Mouse (Mus musculus) hindbrain, embryonic 16.5 days (tissue): Measurements from ENCODE around the gene Olfr149. TPM values are rescaled to one million over a fixed set of nuclear protein-coding genes. Genes with fewer than 3 reads are reported as not detected.
A peak's percentile ranks its signal among the peaks of the same experiment; 100 is the strongest.

ENCODE experiments used
- ATAC-seq: fragments of 200-750 bp; cut with Nextera tagmentation; 2 replicates; pipeline ENCODE4 v1.8.0; 2017; ENCODE audit warnings: moderate TSS enrichment, moderate library complexity
- H3K27ac ChIP-seq: fragments of 300-500 bp; sonication (generic); 2 replicates; pipeline ENCODE4 v1.5.1; 2014; ENCODE audit warnings: low read depth, mild to moderate bottlenecking, control low read depth, low read length, moderate library complexity
- H3K27me3 ChIP-seq: fragments of 300-500 bp; sonication (generic); replicated peaks from 2 replicates; pipeline ENCODE4 v1.6.1; 2014; ENCODE audit warnings: low read length; ENCODE audit not compliant: control insufficient read depth, insufficient read depth
- H3K36me3 ChIP-seq: fragments of 300-500 bp; sonication (generic); 2 replicates; pipeline ENCODE4 v1.6.1; 2014; ENCODE audit warnings: mild to moderate bottlenecking, low read length, moderate library complexity, mixed read lengths; ENCODE audit not compliant: control insufficient read depth, insufficient read depth
- H3K4me1 ChIP-seq: fragments of 300-500 bp; sonication (generic); 2 replicates; pipeline ENCODE4 v1.6.1; 2014; ENCODE audit warnings: low read depth, low read length; ENCODE audit not compliant: control insufficient read depth, insufficient read depth
- H3K4me2 ChIP-seq: fragments of 300-500 bp; sonication (generic); 2 replicates; pipeline ENCODE4 v1.6.1; 2014; ENCODE audit warnings: mild to moderate bottlenecking, low read length, control low read depth, moderate library complexity
- H3K4me3 ChIP-seq: fragments of 300-500 bp; sonication (generic); 2 replicates; pipeline ENCODE4 v1.5.1; 2014; ENCODE audit warnings: mild to moderate bottlenecking, low read length, control low read depth, moderate library complexity
- H3K9ac ChIP-seq: fragments of 300-500 bp; sonication (generic); 2 replicates; pipeline ENCODE4 v1.6.1; 2014; ENCODE audit warnings: low read depth, mild to moderate bottlenecking, control low read depth, low read length, moderate library complexity
- H3K9me3 ChIP-seq: fragments of 300-500 bp; sonication (generic); 2 replicates; pipeline ENCODE4 v1.6.1; 2014; ENCODE audit warnings: mild to moderate bottlenecking, low read length, moderate library complexity; ENCODE audit not compliant: control insufficient read depth
- WGBS: fragments of 180-500 bp; shearing (Covaris S2); extraction: QIAGEN DNeasy Blood & Tissue Kit; methylation state at CpG from one replicate; pipeline ENCODE4 v1.1.7; 2014; 5-methylcytosine and 5-hydroxymethylcytosine counted together
- polyA plus RNA-seq: library from polyadenylated mRNA; unstranded; fragments of >200 nt; fragmentation: Nextera tagmentation; extraction: Ambion mirVana; gene quantifications from 2 replicates; pipeline ENCODE4 v1.2.1, GENCODE M21; 2015

Gene Olfr149
- polyA plus RNA-seq, 1 experiment from 2014 or later = not detected

DNA sequence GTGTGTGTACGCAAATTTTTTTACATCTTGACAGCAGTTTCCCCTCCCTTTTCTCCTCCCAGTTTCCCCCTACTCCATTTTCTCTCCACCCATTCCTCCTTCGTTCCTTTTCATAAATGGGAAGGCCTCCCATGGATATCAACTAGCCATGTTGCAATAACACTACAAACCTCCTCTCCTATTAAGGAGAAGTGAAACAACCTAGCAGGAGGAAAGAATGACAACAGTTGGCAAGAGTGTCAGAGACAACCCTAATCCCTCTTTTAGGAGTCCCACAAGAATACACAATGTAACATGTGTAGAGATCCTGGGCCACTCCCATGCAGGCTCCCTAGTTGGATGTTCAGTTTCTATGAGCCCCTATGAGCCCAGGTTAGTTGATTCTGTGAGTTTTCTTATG, 32.1 kb downstream of the Olfr149 start:
- Histone ChIP-seq H3K27me3 (no peaks in the 10 kb centered on the region), H3K9ac (no peak overlapping the region), H3K4me3 (no peak overlapping the region), H3K9me3 (no peaks in the 10 kb centered on the region), H3K36me3 (no peaks in the 10 kb centered on the region), H3K27ac (no peak overlapping the region), H3K4me2 (no peak overlapping the region), H3K4me1 (no peaks in the 10 kb centered on the region)
- WGBS = 73% methylated on average over 2 of the region's 2 CpGs
- ATAC-seq = no peak

DNA sequence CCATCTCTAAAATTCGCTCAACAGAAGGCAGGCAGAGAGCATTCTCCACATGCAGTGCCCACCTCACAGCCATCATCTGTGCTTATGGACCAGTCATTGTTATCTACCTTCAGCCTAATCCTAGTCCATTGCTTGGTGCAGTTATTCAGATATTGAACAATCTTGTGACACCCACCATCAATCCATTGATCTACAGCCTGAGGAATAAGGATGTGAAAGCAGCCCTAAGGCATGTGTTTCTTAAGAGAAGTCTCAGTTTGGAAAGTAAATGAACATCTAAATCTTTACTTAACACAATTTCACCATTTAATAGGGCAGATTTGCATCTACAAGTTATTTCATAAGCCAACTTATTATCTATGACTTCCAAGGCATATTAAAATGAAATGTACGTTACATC, 37.2 kb downstream of the Olfr149 start:
- WGBS = 79% methylated on average over 2 of the region's 2 CpGs
- Histone ChIP-seq H3K4me1 (no peaks in the 10 kb centered on the region), H3K27me3 (no peaks in the 10 kb centered on the region), H3K36me3 (no peaks in the 10 kb centered on the region), H3K9ac (no peak overlapping the region), H3K4me2 (no peak overlapping the region), H3K4me3 (no peak overlapping the region), H3K9me3 (no peaks in the 10 kb centered on the region), H3K27ac (no peak overlapping the region)
- no peak for ATAC-seq

DNA sequence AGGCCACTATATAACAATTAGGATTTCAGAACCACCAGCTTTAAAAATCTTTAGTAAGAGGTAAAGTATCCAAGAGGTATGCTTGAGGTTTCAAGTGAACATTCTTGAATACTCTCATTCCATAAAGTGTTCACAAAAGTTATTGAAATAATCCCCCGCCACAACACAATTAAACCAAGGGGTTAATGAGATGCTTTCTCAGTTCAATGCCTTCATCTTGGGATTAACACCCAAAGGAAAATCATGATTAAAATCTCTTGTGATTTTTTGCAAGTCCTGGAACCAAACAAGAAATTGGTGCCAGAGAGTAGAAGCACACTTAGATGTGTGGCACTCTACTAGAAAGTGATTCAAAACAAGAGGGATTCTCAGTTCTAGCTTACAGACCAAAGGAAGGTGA, 40.0 kb downstream of the Olfr149 start, which contains the start of gene Olfr963:
Gene Olfr963 (plus strand): TSS at position 301 of the 400 bp plus-strand sequence.
- Histone ChIP-seq H3K36me3 (no peaks in the 10 kb centered on the region), H3K4me2 (no peak within 1 kb of the TSS), H3K27ac (no peak within 1 kb of the TSS), H3K4me1 (no peaks in the 10 kb centered on the region), H3K27me3 (no peaks in the 10 kb centered on the region), H3K4me3 (no peak within 1 kb of the TSS), H3K9ac (no peak within 1 kb of the TSS), H3K9me3 (no peaks in the 10 kb centered on the region)
- ATAC-seq = no peak
- 95% methylated on average over 1 of the region's 1 CpGs for WGBS

DNA sequence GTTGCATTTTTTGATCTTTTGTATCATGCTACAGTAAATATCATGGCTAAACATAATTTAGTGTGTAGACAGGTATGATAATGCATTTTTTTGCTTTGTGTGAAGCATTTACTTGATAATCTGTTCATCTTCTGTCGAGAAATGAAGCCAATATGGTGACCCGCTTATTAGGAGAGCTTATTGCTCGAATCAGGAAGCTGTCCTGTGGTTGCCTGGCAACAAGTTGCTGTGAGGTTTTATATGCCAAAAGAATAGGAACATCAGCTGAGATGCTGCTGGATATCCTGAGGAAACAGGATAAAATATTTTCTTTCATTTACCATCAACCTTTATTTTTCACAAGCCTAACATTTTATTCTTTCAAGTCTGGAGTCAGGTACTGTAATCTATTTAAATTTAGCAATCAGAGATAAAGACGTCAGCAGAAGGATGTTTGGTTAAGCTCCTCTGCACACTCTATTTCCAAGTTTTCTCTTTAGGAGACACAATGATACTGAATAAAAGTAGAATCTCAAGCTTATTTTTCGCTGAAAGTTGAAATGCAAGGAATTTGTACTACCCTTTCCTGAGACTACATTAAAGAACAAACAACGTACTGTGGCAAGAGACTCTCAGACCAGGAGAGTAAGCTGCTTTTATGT, 52.0 kb downstream of the Olfr149 start:
- no peaks in the 10 kb centered on the region for H3K9me3 ChIP-seq
- H3K4me1 ChIP-seq = no peaks in the 10 kb centered on the region
- H3K36me3 ChIP-seq = no peaks in the 10 kb centered on the region
- H3K27me3 ChIP-seq = no peaks in the 10 kb centered on the region
- peak; percentile 71 for ATAC-seq
- H3K4me2 ChIP-seq = no peak overlapping the region
- H3K9ac ChIP-seq = no peak overlapping the region
- no peak overlapping the region for H3K27ac ChIP-seq
- no peak overlapping the region for H3K4me3 ChIP-seq
- 51% methylated on average over 6 of the region's 6 CpGs for WGBS

Other genes with a start within 250 kb of the Olfr149 start
- gene Olfr955, start 235.2 kb downstream of the Olfr149 start, polyA plus RNA-seq = not detected in 2 replicates
- gene Olfr44, start 213.1 kb downstream of the Olfr149 start, polyA plus RNA-seq = not detected in 2 replicates
- not detected in 2 replicates for gene Olfr957, start 191.3 kb downstream of the Olfr149 start, polyA plus RNA-seq
- not detected in 2 replicates for gene Olfr958, start 153.1 kb downstream of the Olfr149 start, polyA plus RNA-seq
- not detected in 2 replicates for gene Olfr959, start 131.5 kb downstream of the Olfr149 start, polyA plus RNA-seq
- 218 and 230 TPM in 2 replicates for gene AW551984, start 102.7 kb downstream of the Olfr149 start, polyA plus RNA-seq
- not detected in 2 replicates for gene Olfr148, start 96.5 kb downstream of the Olfr149 start, polyA plus RNA-seq
- not detected in 2 replicates for gene Olfr960, start 85.7 kb downstream of the Olfr149 start, polyA plus RNA-seq
- gene Olfr961, start 62.0 kb downstream of the Olfr149 start, polyA plus RNA-seq = not detected in 2 replicates
- not detected in 2 replicates for gene Olfr963, start 39.9 kb downstream of the Olfr149 start, polyA plus RNA-seq
- not detected in 2 replicates for gene Olfr965, start 4.2 kb upstream of the Olfr149 start, polyA plus RNA-seq
- gene Olfr150, start 23.9 kb upstream of the Olfr149 start, polyA plus RNA-seq = not detected in 2 replicates
- not detected in 2 replicates for gene Olfr967, start 39.1 kb upstream of the Olfr149 start, polyA plus RNA-seq
- not detected in 2 replicates for gene Olfr968, start 76.1 kb upstream of the Olfr149 start, polyA plus RNA-seq
- gene Olfr969, start 83.8 kb upstream of the Olfr149 start, polyA plus RNA-seq = not detected in 2 replicates
- not detected in 2 replicates for gene Olfr970, start 101.7 kb upstream of the Olfr149 start, polyA plus RNA-seq
- not detected in 2 replicates for gene Olfr971, start 129.8 kb upstream of the Olfr149 start, polyA plus RNA-seq
- gene Olfr972, start 159.3 kb upstream of the Olfr149 start, polyA plus RNA-seq = not detected in 2 replicates
- not detected in 2 replicates for gene Olfr229, start 200.2 kb upstream of the Olfr149 start, polyA plus RNA-seq
- not detected in 2 replicates for gene Olfr974, start 230.4 kb upstream of the Olfr149 start, polyA plus RNA-seq
- gene Olfr975, start 244.9 kb upstream of the Olfr149 start, polyA plus RNA-seq = 0.05 TPM in 1 of 2 replicates, not detected in the other